35 mouse cellular contexts compared by ENCODE assay signal in genomic region chr16:17857157-17857556, GRCm38 (mm10). TPM values are rescaled to one million over a fixed set of nuclear protein-coding genes. Genes with fewer than 3 reads are reported as not detected.
"Had no signal": no experiment of that assay in that cellular context is flagged by ENCODE, and none has a peak within 500 bp of the region (broad histone marks: within the 10 kb centered on the region; RNA-seq: fewer than 3 reads in every experiment).

No protein-coding gene starts in this region.

- H3K27me3 ChIP-seq: embryonic facial prominence, embryonic 12.5 days; embryonic facial prominence, embryonic 13.5 days; embryonic facial prominence, embryonic 15.5 days; forebrain, embryonic 12.5 days; forebrain, embryonic 13.5 days; forebrain, embryonic 15.5 days had no signal

- DNase-seq: cerebellum, adult 8-10 months; cerebellum, adult 9-10 months; cerebellum, adult 9-11 months; cerebellum, postnatal 10 days; cerebellum, postnatal 14 days; cerebellum, postnatal 36 days; embryo, embryonic 11 days; forebrain, postnatal 0 days; gastrocnemius, adult 2 months; gastrocnemius, postnatal 10 days; gastrocnemius, postnatal 14 days; gastrocnemius, postnatal 25 days; gastrocnemius, postnatal 36 days; heart, adult 11 months; heart, adult 18-20 months; heart, adult 2 months had no signal

- ATAC-seq: forebrain, embryonic 13.5 days; forebrain, embryonic 14.5 days; forebrain, embryonic 15.5 days; forebrain, embryonic 16.5 days; forebrain, postnatal 0 days had no signal

- H3K4me3 ChIP-seq: embryonic facial prominence, embryonic 10.5 days; embryonic facial prominence, embryonic 12.5 days; embryonic facial prominence, embryonic 13.5 days; embryonic facial prominence, embryonic 15.5 days; erythroblast, embryonic 14.5 days; forebrain, embryonic 10.5 days; forebrain, embryonic 12.5 days; forebrain, embryonic 13.5 days; forebrain, embryonic 15.5 days; gastrocnemius, adult 2 months; heart, adult 2 months had no signal

- H3K4me2 ChIP-seq: embryonic facial prominence, embryonic 12.5 days; embryonic facial prominence, embryonic 13.5 days; embryonic facial prominence, embryonic 15.5 days; forebrain, embryonic 12.5 days; forebrain, embryonic 13.5 days; forebrain, embryonic 15.5 days had no signal

- H3K4me1 ChIP-seq: embryonic facial prominence, embryonic 10.5 days; embryonic facial prominence, embryonic 12.5 days; embryonic facial prominence, embryonic 15.5 days; forebrain, embryonic 13.5 days; forebrain, embryonic 15.5 days had no signal

- H3K9me3 ChIP-seq: embryonic facial prominence, embryonic 10.5 days; embryonic facial prominence, embryonic 12.5 days; embryonic facial prominence, embryonic 13.5 days; embryonic facial prominence, embryonic 15.5 days; forebrain, embryonic 10.5 days; forebrain, embryonic 12.5 days; forebrain, embryonic 13.5 days; forebrain, embryonic 15.5 days had no signal

- H3K9ac ChIP-seq: embryonic facial prominence, embryonic 12.5 days; embryonic facial prominence, embryonic 13.5 days; embryonic facial prominence, embryonic 15.5 days; forebrain, embryonic 12.5 days; forebrain, embryonic 13.5 days; forebrain, embryonic 15.5 days; forebrain, postnatal 0 days had no signal

- H3K27ac ChIP-seq: embryonic facial prominence, embryonic 10.5 days; embryonic facial prominence, embryonic 12.5 days; embryonic facial prominence, embryonic 13.5 days; embryonic facial prominence, embryonic 15.5 days; forebrain, embryonic 10.5 days; forebrain, embryonic 12.5 days; forebrain, embryonic 13.5 days; forebrain, embryonic 15.5 days; gastrocnemius, adult 2 months; heart, adult 2 months had no signal

RNA-seq across cellular contexts. Expression of gene B830017H08Rik, which starts 24.2 kb away (rescaled TPM):
- total RNA-seq: common myeloid progenitor, adult 5-6 weeks; gastrocnemius, adult 18-20 months; gastrocnemius, adult 2 months; gastrocnemius, adult 8-10 months; gastrocnemius, postnatal 10 days; gastrocnemius, postnatal 14 days; gastrocnemius, postnatal 25 days; gastrocnemius, postnatal 36 days; granulocyte monocyte progenitor cell, adult 5-6 weeks; heart, adult 18-20 months; heart, adult 2 months had no signal
- polyA plus RNA-seq: embryonic facial prominence, embryonic 10.5 days; embryonic facial prominence, embryonic 11.5 days; erythroblast, embryonic 14.5 days; forebrain, embryonic 10.5 days; forebrain, embryonic 11.5 days; forebrain, embryonic 12.5 days; gonadal fat pad, adult 2 months; heart, adult 2 months had no signal

RNA-seq across cellular contexts. Expression of gene Tssk1, which starts 36.9 kb away (rescaled TPM):
- total RNA-seq: common myeloid progenitor, adult 5-6 weeks; forebrain, postnatal 0 days; granulocyte monocyte progenitor cell, adult 5-6 weeks had no signal
- polyA plus RNA-seq: embryonic facial prominence, embryonic 11.5 days; embryonic facial prominence, embryonic 13.5 days; embryonic facial prominence, embryonic 14.5 days; embryonic facial prominence, embryonic 15.5 days; erythroblast, embryonic 14.5 days; forebrain, embryonic 10.5 days; forebrain, embryonic 11.5 days; forebrain, embryonic 12.5 days; forebrain, embryonic 16.5 days; forebrain, postnatal 0 days had no signal
